Mouse (Mus musculus): ENCODE results near the gene 2510039O18Rik.
A peak's percentile ranks its signal among the peaks of the same experiment; 100 is the strongest.

The 2510039O18Rik gene

DNA sequence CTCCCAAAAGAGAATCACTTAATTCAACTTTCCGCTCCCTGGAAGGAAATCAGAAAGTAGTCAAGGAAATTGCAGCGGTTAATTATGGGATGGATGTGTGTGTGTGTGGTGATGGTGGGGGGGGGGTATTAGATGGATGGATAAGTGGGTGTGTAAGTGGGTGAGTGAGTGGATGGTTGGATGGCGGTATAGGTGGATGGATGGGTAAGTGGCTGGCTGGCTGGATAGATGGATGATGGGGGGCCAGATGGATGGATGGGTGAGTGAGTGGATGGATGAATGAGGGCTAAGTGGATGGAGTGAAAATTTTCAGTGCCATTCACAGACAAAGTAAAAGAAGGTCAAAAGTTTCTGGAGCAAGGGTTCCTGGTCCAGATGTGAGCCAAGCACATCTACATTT lies 3.7 kb upstream of the 2510039O18Rik start:
- DNase-seq (ENCODE audit: low read depth, low spot score) = no peak

DNA sequence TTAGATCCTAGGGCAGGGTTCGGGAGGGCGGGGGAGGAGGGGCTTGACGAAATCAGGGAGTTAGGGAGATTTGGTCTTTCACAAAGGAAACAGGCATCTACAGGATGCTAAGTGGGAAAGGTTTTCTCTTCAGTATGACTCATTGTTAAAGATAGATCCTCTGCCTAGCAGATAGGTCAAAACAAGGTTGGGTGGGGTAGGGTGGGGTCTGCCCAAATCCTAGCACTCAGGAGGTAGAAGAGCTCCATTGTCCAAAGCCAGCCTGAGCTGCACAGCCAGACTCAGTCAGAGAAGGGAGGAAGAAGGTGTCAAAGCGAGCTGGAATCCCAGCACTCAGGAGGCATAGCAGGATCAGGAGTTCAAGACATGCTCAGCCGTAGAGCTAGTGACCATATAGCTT lies 3.2 kb upstream of the 2510039O18Rik start:
- no peak for DNase-seq (ENCODE audit: low read depth, low spot score)

DNA sequence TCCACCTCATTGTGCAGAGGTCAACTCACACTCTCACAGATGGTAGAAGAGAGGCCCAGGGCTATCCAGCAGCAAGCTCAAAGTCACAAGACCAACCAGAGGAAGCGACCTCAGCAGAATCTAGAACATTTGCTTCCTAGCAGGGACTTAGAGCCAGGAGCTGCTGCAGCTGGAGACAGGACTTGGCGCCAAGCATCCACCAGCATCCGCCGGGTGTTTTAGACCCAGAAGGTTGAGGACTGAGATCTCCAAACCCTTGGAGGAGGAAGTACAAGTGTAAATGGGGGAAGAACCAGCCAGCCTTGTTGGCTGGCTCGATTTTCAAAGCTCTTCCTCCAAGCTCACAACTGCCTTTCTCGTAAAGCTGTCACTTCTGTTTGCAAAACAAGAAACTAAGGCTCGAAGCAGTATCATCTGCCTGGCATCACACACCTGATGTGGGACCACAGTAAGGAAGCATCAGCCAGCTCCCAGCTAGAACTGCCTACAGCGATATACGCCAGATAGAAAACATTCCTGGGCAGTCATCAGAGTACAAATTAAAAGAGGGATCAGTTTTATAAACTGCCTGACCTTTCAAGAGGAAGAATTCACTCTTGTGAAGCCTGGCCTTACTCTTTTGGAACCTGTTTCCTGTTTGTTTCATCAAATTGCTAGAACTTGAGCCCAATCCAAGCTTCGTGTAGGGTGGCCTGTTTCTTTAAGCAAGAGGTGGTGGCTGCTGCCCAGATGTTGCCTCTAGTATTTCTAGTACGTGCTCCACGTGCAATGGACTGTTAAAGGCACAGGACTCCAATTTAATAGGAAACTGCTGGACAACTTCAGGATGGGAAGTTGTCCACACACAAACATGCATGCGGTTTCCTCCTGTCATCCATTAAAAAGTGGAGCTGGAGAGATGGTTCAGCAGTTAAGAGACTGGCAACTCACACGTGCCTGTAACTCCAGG lies 2.3 kb upstream of the 2510039O18Rik start:
- DNase-seq (ENCODE audit: low read depth, low spot score) = no peak

DNA sequence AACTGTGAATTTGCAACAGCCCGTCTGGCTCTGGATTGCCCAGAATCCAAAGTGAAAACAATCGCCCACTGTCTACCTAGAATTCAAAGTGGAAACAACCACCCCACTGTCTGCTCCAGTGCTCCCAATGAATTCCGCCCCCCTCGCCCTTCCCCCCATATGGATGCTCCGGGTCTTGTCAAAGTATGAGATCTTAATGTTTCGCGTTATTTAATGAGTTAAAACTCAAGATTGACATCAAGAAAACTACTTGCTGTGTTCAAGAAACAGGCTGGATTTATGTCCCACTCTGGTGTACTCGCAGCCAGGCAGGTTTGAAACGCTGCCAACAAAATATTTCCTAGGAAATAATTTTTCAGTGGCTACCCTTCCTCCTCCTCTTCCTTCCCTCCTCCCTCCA lies 584 bp upstream of the 2510039O18Rik start:
- DNase-seq (ENCODE audit: low read depth, low spot score) = peak; percentile 54

DNA sequence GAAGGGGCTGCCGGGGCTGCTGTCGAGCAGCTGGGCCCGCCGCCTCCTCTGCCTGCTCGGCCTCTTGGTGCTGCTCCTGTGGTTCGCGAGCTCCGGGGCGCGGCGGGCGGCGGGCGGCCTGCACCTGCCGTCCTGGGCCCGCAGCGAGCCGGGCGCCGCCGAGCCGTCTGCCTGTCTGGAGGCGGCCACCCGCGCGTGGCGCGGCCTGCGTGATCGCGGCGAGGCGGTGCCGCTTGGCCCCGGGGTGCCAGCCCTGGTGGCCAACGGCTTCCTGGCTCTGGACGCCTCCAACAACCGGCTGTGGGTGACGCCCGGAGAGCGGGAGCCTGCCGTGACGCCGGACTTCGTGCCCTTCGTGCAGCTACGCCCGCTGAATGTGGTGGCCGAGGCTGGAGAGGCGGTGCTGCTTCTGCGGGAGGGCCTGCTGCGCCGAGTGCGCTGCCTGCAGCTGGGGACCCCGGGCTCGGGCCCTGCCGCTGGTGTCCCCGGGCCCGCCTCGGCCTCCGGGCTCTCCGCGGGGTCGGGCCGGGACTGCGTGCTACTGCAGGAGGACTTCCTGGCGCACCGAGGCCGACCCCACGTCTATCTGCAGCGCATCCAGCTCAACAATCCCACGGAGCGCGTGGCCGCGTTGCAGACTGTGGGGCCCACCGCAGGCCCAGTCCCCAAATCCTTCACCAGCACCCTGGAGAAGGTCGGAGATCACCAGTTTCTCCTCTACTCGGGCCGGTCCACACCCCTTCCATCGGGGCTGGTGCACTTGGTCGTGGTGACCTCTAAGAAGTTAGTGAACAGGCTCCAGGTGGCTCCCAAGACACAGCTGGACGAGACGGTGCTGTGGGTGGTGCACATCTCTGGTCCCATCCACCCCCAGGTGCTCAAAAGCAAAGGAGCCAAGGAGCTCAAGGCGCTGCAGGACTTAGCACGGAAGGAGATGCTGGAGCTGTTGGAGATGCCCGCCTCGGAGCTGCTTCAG lies 638 bp downstream of the 2510039O18Rik start:
- no peak for DNase-seq (ENCODE audit: low read depth, low spot score)

DNA sequence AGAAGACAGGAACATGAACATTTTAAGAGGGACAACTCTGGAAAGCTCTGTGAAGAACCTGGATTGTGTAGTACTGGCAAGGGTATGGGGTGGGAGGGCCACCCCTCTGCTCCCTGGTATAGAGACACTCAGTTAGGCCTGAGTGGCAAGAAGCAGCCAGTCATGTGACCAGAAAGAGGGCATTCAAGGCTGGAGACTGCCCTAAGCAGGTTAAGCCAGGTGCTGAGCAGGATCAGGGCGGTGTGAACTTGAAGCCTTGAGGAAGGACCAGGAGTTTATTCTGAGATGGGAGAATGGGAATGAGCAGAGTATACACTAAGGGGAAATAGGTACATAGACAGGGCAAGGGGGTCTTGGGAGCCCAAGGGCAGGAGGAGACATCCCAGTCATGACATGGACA lies 2.3 kb downstream of the 2510039O18Rik start:
- DNase-seq (ENCODE audit: low read depth, low spot score) = no peak

DNA sequence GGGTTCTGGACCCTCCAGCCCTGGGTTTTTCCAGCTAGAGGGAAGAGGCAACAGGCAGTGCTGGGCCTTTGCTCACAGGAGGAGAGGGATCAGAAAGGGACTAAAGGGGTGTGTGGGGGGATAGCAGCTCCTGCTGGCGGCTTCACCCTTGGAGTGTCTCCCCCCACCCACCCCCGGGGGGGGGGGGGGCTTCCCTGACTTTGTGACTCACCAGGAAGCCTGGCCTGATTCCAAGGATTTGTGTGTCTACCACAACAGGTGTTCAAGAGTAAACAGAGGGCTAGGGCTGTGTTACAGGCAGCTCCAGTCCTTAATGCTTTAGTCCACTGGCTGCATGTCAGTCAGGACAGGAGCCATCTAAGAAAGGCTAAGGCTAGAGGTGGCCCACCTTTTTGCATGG lies 6.8 kb downstream of the 2510039O18Rik start:
- no peak for DNase-seq (ENCODE audit: low read depth, low spot score)

DNA sequence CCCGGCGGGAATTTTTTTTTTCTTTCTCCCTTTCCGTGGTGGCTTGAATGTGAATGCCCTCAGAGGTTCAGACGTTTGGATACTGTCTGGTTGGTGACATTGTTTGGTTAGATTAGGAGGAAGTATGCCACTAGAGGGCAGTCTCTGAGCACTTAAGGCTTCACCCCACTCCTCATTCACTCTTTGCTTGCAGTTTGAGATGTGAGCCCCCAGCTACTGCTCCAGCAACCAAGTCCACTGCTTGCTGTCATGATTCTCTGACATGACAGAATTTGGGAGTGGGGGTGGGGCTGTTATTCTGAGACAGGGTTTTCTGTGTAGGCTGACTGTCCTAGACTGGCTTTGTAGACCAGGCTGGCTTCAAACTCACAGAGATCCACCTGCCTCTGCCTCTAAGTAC lies 12.9 kb downstream of the 2510039O18Rik start:
- DNase-seq (ENCODE audit: low read depth, low spot score) = peak; percentile 66

DNA sequence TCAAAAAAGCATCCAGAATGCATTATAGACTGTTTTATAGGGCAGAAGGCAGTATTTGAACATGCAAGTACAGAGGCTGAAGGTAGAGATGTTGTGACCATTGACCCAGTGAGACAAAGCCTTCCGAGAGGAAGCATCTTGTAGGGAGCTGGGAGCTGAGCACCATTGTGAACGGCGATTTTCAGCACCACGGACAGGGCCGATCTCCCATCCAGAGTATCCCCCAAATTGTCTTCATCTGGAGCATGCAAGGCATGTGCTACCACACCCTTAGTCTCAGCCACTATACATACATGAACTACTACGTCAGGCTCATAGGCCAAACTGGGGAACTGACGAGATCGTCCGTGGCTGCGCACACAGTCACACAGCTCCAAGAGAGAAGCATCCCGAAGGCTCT lies 16.4 kb downstream of the 2510039O18Rik start:
- DNase-seq (ENCODE audit: low read depth, low spot score) = peak; percentile 74

DNA sequence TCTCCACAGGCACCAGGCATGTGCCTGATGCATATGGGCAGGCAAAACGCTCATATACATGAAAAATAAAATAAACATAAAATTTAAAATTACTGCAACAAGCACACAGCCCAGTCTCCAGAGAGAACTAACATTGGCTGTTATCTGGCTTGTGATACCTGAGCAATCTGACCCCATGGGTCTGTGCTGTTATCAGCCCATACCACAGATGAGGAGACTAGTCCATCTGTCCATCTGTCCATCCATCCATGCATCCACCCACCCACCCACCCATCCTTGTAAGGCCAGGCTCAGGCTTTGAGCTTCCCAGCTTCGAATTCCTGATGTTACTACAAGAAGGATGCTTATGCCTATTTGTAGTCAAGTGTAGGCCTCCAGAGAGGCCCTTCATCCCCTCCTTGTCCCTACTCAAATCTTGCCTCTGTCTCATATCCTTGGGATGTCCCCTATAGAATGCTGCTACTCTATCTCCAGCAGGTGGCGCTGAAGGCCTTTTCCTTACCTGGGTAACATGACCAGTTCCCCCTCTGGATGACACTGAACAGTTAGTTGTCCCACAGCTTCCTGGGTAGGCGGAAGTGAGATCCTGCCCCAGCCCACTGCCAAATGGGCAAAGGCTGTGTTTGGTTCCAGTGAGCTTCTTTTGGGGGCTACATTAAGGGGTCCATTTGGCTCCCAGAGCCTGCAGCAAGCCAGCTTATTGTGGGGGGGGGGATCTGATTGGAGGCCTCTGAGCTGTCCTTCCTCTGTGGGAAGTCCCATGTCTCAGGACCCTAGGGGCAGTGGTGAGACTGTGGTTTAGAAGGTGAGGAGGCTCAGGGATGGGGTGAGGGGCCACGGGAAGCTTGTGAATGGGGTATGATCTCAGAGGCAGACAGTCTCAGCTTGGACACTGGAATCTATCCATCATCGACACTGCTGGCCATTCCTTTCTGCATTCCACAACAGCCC lies 19.5 kb downstream of the 2510039O18Rik start:
- peak; percentile 87 for DNase-seq (ENCODE audit: low read depth, low spot score)

DNA sequence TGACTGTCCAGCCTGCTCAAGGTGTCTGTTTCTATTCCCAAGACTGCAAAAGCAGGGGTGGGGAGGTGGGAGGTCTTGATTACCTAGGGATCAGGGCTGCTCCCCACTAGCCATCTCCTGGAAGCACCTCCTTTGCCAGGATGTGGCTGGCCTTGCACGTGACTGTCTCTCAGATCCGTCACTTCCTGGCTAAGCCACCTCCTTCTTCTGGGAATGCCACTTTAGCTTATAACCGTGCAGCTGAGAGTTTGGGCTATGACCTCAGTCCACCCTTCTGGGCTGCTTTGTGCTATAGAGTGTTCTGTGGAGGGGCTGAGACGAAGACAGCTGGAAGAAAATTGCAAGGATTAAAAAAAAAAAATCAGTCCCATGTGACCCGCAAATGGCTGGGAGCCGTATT lies 22.1 kb downstream of the 2510039O18Rik start:
- DNase-seq (ENCODE audit: low read depth, low spot score) = no peak

DNA sequence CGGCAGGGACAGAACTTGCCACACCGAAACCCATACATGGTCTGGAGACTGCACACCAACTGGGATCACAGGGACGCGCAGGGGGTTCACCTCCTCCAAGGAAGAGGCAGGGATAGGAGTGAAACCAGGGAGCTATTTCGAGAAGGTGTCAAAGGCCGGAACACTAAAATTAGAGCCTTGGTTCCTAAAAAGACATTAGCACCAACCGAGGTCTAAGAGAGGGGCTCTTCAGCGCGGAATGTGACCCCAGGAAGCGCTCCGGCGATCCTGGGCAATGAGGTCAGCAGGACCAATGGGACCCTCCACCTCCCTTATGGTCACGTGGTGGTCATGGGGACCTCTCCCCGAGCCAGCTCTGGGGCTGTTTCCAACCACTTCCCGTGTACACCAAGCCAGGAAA lies 22.9 kb downstream of the 2510039O18Rik start:
- no peak for DNase-seq (ENCODE audit: low read depth, low spot score)

DNA sequence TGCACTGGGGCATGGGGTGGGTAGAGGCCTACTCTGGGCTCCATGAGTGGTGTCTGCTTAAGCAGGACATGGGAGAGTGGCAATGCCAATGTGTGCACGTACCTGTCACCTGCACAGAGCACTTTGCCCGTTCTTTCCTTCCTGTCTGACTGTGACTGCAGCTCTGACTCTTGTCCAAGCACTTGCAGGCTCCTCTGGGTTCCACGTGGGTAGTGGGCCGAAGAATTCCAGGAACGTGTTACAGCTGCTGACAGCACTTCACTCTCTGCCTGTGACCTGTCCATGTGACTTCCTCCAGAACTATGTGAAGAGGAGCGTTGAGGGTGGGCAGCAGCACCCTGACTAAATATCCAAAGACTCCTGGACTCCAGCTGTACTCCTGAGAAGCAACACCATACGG lies 25.0 kb downstream of the 2510039O18Rik start:
- no peak for DNase-seq (ENCODE audit: low read depth, low spot score)

DNA sequence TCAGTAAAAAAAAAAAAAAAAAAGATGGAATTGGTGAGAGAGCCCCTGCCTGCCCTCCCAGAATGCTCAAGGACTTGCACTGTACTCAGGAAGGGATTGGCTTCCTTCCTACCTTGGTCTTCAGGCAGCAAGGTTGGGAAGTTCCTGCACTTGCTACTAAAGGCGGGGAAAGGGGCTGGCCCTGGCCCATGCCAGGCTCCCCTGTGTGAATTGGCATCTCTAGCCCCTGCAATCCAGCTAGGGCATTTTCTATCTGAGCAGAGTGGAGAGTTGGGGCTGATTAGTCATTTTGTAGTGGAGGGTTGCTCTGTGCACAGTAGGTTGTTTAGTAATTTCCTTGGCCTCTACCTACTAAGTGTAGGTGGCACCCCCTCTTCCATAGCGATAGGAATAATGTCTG lies 28.1 kb downstream of the 2510039O18Rik start:
- no peak for DNase-seq (ENCODE audit: low read depth, low spot score)

DNA sequence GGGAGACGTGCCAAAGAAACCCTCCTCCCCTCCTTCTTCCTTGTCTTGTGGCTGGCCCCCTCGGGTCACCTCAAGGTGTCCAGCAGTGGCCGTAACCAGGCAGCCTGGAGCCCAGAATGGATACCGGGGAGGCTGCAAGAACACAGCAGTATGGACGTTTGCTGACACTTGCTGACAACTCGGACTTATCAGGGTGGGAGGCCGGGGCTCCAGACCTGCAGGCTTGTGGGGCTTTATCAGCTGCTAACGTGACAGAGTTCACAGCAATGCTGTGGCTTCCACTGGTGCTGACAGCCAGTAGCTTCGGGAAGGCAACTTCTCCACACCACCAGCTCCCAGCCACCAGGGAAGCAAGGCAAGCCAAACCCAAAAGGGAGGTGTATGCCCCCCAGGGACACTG lies 28.6 kb downstream of the 2510039O18Rik start:
- no peak for DNase-seq (ENCODE audit: low read depth, low spot score)

DNA sequence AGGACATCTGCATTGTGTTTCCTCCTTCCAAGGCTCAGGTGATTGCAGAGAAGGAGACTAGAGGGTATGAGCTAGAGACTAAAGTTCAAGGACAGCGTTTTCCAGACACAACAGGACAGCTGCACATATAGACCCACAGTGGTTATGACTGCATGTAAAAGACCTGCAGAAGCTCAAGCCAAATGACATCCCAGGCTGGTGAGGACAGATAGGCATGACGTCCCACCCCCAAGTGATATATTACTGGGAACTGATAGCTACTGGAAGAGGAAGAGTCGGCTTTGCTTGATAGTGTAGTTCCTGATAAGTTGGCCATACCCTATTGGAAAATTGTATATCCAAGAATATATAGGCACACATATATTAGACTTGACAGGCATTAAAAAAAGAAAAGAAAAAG lies 35.5 kb downstream of the 2510039O18Rik start:
- DNase-seq (ENCODE audit: low read depth, low spot score) = no peak

DNA sequence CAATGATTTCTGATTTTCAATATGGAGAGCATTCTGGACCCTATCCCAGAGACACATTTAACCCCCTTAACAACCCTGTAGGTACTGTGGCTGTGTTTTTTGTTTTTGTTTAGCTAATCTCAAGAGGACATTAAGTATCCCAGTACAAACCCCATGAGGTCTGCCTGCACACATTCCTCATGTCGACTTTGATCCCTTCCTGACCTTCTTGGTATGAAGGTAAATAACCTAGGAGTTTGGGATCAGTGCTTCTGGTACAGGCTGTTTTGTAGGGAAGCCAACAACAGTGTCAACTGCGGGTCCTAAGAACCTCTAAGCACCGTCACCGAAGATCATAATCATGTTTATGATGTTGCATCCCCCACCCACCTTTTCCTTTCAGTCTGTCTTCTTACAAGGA lies 37.0 kb downstream of the 2510039O18Rik start:
- no peak for DNase-seq (ENCODE audit: low read depth, low spot score)

DNA sequence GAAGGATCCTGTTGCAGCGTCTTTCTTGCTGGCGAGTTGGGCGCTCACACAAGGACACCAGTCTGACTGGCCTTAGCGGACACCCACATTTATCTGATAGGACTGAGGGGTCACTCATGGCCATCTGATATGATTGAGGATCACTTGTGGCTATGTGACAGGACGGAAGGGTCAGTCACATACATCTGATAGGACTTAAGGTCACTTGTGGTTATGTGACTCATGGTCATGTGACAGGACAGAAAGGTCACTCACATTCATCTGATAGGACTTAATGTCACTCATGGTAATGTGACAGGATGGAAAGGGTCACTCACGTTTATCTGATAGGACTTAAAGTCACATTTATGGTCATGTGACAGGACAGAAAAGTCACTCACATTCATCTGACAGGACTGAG lies 37.7 kb downstream of the 2510039O18Rik start:
- DNase-seq (ENCODE audit: low read depth, low spot score) = no peak

DNA sequence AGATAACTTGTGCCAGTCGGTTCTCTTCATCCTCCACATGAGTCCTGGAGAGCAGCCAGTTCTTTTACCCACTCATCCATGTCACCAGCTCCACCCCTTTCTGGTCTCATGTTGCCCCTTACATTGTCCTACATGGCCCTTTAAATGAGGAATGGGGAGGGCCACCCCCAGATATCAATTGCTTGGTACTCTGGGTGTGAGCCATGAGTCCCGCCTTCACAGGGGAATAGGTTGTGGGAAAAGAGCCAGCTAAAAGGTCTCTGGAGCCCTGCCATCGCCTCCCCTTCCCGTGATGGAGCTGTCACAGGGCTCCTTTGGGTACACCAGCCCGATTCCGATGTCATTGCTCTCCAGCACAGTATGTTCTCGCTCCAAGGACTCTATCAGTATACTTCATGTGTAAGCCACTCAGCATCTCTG lies 38.8 kb downstream of the 2510039O18Rik start:
- no peak for DNase-seq (ENCODE audit: low read depth, low spot score)

DNA sequence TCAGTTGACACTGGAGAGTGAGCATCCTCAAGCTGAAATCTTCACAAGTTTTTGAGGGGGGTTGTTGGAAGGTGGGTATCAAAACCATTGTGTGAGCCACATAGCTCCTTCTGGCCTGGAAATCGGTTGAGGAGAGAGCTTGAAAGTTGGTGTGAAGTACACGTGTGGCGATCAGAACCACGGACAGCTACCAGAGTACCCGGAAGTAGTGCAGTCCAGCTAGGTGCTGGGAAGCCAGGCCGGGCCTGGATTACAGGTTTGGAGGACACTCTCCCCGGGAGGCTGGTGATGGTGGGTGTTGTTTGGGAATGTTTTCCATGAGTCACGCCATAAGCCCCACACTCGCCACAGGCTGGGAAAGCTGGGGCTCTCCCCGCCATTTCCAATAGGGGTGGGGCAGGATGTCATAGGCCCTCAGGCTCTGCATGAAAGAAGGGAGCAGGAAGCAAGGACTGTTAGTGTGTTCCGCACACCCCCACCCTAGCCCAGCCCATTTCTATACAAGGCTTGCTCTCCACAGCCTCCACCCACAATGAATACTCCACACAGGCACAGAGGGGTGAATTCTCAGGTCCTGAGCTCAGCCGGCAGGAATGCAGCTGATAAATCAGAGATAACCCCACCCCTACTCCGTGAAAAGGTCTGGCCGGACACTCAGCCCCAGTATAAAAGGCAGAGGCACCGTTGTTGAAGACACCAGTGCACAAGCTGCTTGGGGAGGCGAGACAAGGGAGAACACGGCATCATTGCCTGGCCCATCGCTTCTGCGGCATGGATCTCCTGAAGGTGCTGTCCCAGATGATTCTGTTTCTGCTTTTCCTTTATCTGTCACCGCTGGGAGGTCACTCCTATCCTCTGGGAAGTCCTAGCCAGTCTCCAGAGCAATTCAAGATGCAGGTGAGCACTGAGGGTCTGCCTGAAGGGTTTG lies 44.8 kb downstream of the 2510039O18Rik start, which contains the start of gene Nppb:
Nppb (plus strand) TSS at position 584 of the 928 bp plus-strand sequence.
- peak; percentile 73 for DNase-seq (ENCODE audit: low read depth, low spot score)
